Mouse (Mus musculus) MEL (cell line): ENCODE measurements around the gene Fam209. TPM values are rescaled to one million over a fixed set of nuclear protein-coding genes. Genes with fewer than 3 reads are reported as not detected.

Source experiments
- DNase-seq: peaks from one replicate; pipeline ENCODE4 v3.0.0; 2011; ENCODE audit warnings: low read depth, low spot score
- H3K27ac ChIP-seq: 2 replicates; pipeline ENCODE4 v1.5.1; 2012; ENCODE audit warnings: low read depth, mild to moderate bottlenecking, control low read depth, low read length, moderate library complexity; ENCODE audit not compliant: control insufficient read depth
- H3K27me3 ChIP-seq, 2 experiments: fragments of 150-350 bp in 1 of 2; sonication (generic) in 1 of 2; 2 replicates each; pipeline ENCODE4 v1.6.1; 2012; ENCODE audit warnings: low read length in 2 of 2, mild to moderate bottlenecking in 2 of 2, improper control_type of control experiment in 1 of 2, moderate library complexity in 1 of 2; ENCODE audit not compliant: insufficient read depth in 2 of 2, control insufficient read depth in 1 of 2
- H3K36me3 ChIP-seq, 2 experiments: 2 replicates each; pipeline ENCODE4 v1.6.1; 2012 to 2014; ENCODE audit warnings: low read length in 2 of 2, improper control_type of control experiment in 1 of 2, inconsistent platforms in 1 of 2, mild to moderate bottlenecking in 1 of 2; ENCODE audit not compliant: insufficient read depth in 2 of 2, control insufficient read depth in 1 of 2
- H3K4me1 ChIP-seq, 2 experiments: fragments of 150-350 bp in 1 of 2; sonication (generic) in 1 of 2; 2 replicates each; pipeline ENCODE4 v1.6.1; 2012; ENCODE audit warnings: low read length in 2 of 2, improper control_type of control experiment in 1 of 2, mild to moderate bottlenecking in 1 of 2; ENCODE audit not compliant: insufficient read depth in 2 of 2, control insufficient read depth in 1 of 2
- H3K4me3 ChIP-seq, 2 experiments: fragments of 150-350 bp in 1 of 2; sonication (generic) in 1 of 2; 2 replicates each; pipeline ENCODE4 v1.5.1; 2012; ENCODE audit warnings: low read depth in 2 of 2, low read length in 2 of 2, mild to moderate bottlenecking in 2 of 2, moderate library complexity in 2 of 2, control low read depth in 1 of 2, improper control_type of control experiment in 1 of 2; ENCODE audit not compliant: control insufficient read depth in 1 of 2, insufficient read depth in 1 of 2
- H3K79me2 ChIP-seq: 2 replicates; pipeline ENCODE4 v1.6.1; 2012; ENCODE audit warnings: mild to moderate bottlenecking, low read length, moderate library complexity; ENCODE audit not compliant: control insufficient read depth, poor library complexity, insufficient read depth
- H3K9ac ChIP-seq: 2 replicates; pipeline ENCODE4 v1.6.1; 2012; ENCODE audit warnings: low read depth, mild to moderate bottlenecking, control low read depth, low read length, moderate library complexity; ENCODE audit not compliant: control insufficient read depth, poor library complexity, severe bottlenecking
- H3K9me3 ChIP-seq: fragments of 150-350 bp; sonication (generic); replicated peaks from 2 replicates; pipeline ENCODE4 v1.6.1; 2012; ENCODE audit warnings: mild to moderate bottlenecking, low read length, improper control_type of control experiment, moderate library complexity; ENCODE audit not compliant: insufficient read depth
- CHD2 ChIP-seq: IDR thresholded peaks from 2 replicates; pipeline ENCODE4 v1.6.1; 2011; ENCODE audit warnings: low read length, improper control_type of control experiment
- CTCF ChIP-seq, 3 experiments: IDR thresholded peaks in 2 of 3; conservative IDR thresholded peaks in 1 of 3; 2 replicates each; pipeline ENCODE4 v1.5.1; 2011 to 2012; ENCODE audit warnings: low read length in 3 of 3, low read depth in 2 of 3, mild to moderate bottlenecking in 2 of 3, improper control_type of control experiment in 1 of 3, inconsistent platforms in 1 of 3, mixed read lengths in 1 of 3, moderate library complexity in 1 of 3; ENCODE audit not compliant: control insufficient read depth in 1 of 3, insufficient read depth in 1 of 3, poor library complexity in 1 of 3, severe bottlenecking in 1 of 3
- ETS1 ChIP-seq: IDR thresholded peaks from 2 replicates; pipeline ENCODE4 v1.6.1; 2012; ENCODE audit warnings: low read depth, mild to moderate bottlenecking, inconsistent platforms, low read length, improper control_type of control experiment, moderate library complexity
- GATA1 ChIP-seq: IDR thresholded peaks from 2 replicates; pipeline ENCODE4 v1.6.1; 2011; ENCODE audit warnings: low read depth, low read length, improper control_type of control experiment
- MAFK ChIP-seq: IDR thresholded peaks from 2 replicates; pipeline ENCODE4 v1.6.1; 2011; ENCODE audit warnings: low read depth, mild to moderate bottlenecking, low read length, improper control_type of control experiment, borderline replicate concordance
- MXI1 ChIP-seq: IDR thresholded peaks from 2 replicates; pipeline ENCODE4 v1.6.1; 2011; ENCODE audit warnings: mild to moderate bottlenecking, low read depth, low read length, improper control_type of control experiment
- MYC ChIP-seq: IDR thresholded peaks from 2 replicates; pipeline ENCODE4 v1.6.1; 2011; ENCODE audit warnings: low read depth, mild to moderate bottlenecking, low read length, improper control_type of control experiment, moderate library complexity
- POLR2AphosphoS5 ChIP-seq: IDR thresholded peaks from 2 replicates; pipeline ENCODE4 v1.6.1; 2012; ENCODE audit warnings: low read depth, borderline replicate concordance, mild to moderate bottlenecking, inconsistent platforms, low read length, moderate library complexity, mixed read lengths
- RCOR1 ChIP-seq: IDR thresholded peaks from 2 replicates; pipeline ENCODE4 v1.6.1; 2012; ENCODE audit warnings: low read depth, mild to moderate bottlenecking, inconsistent platforms, low read length, improper control_type of control experiment
- TAL1 ChIP-seq: IDR thresholded peaks from 2 replicates; pipeline ENCODE4 v1.6.1; 2012; ENCODE audit warnings: mild to moderate bottlenecking, inconsistent platforms, low read length, moderate library complexity, mixed read lengths
- TBP ChIP-seq: IDR thresholded peaks from 2 replicates; pipeline ENCODE4 v1.8.0; 2011; ENCODE audit warnings: low read depth, low read length, improper control_type of control experiment
- UBTF ChIP-seq: IDR thresholded peaks from 2 replicates; pipeline ENCODE4 v1.6.1; 2012; ENCODE audit warnings: low read depth, mild to moderate bottlenecking, inconsistent platforms, low read length, improper control_type of control experiment, moderate library complexity, borderline replicate concordance; ENCODE audit not compliant: insufficient read depth
- ZKSCAN1 ChIP-seq: IDR thresholded peaks from 2 replicates; pipeline ENCODE4 v1.6.1; 2012; ENCODE audit warnings: low read depth, mild to moderate bottlenecking, inconsistent platforms, low read length, improper control_type of control experiment, moderate library complexity
- ZNF384 ChIP-seq: IDR thresholded peaks from 2 replicates; pipeline ENCODE4 v1.6.1; 2012; ENCODE audit warnings: low read depth, mild to moderate bottlenecking, inconsistent platforms, low read length, improper control_type of control experiment
- polyA plus RNA-seq, 2 experiments: library from polyadenylated mRNA; stranded (reverse) in 1 of 2; unstranded in 1 of 2; fragments of >175 nt in 1 of 2; fragments of >200 nt in 1 of 2; gene quantifications; 2 replicates each; pipeline versions ENCODE4 v1.2.1 to v1.2.4; 2012; ENCODE audit warnings: low replicate concordance in 2 of 2, low read depth in 1 of 2; ENCODE audit not compliant: insufficient read length in 2 of 2, insufficient read depth in 1 of 2, missing spikeins in 1 of 2
- total RNA-seq: library from RNA; depleted of rRNA; stranded (reverse); fragments of 300-350 nt; gene quantifications from 2 replicates; pipeline ENCODE4 v1.2.3, GENCODE M21; 2012

Fam209 gene
- total and polyA plus RNA-seq, 3 experiments = 0.31 to 0.65 TPM; not detected in 1

DNA sequence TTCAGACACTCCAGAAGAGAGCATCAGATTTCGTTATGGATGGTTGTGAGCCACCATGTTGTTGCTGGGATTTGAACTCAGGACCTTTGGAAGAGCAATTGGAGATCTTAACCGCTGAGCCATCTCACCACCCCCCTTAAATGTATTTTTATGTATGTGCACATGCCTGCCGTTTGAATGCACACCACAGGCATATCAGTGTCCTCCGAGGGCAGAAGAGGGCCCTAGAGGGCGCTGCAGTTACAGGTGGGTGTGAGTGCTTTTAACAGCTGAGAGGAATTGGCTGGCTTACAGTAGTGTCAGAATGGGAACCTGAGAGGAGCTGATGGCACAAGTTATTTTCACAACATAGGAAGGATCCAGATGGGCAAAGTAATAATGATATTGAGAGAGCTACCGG is 2.6 kb downstream of the Fam209 start (continued):
- TF ChIP-seq GATA1 (no peak), ETS1 (peak; percentile 70), ZNF384 (no peak; the same call in 1 of the 2 replicates), UBTF (no peak), POLR2AphosphoS5 (no peak), TAL1 (no peak), RCOR1 (no peak), ZKSCAN1 (no peak)

DNA sequence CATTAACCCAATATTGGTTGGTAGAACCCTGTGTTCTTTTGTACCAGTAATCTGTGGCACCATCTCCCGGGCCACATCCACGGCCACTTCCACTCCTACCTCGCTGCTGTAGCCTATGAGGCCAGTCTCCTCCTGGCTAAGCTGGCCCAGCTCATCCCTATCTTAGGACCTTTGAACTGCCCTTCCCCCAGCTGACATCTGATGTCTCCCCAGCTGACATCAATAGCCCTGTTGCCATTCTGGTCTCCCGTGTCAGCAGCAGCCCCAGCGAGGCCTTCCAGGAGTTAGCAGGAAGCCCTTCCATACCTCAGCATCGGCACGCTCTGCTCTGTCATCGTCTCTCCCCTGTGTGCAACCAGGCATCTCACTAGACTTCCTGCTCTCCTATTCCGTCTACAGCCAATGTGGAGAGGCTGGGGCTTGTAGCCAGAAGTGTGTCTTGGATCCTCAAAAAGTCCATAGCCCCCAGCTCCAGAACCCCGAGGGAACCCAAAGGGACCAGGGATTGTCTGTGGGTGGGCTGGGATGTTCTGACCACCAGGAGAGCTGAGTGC is 4.5 kb downstream of the Fam209 start:
- H3K27me3 ChIP-seq = no peaks in the 10 kb centered on the region
- no peaks in the 10 kb centered on the region for H3K79me2 ChIP-seq
- H3K27ac ChIP-seq = no peak overlapping the region
- H3K4me1 ChIP-seq = no peaks in the 10 kb centered on the region
- H3K4me3 ChIP-seq = peak overlapping the region; percentile 1 to 57; a peak in 3 of 4 replicates
- TF ChIP-seq MXI1 (peak; percentile 64), CHD2 (no peak), GATA1 (no peak), MAFK (no peak), CTCF (IDR thresholded peaks at IDR 0.05 in 2 of 3, conservative IDR thresholded peaks at IDR 0.05 in 1 of 3; ENCODE audit: control insufficient read depth in 1 of 3, insufficient read depth in 1 of 3, low read depth in 2 of 3, low read length in 3 of 3, poor library complexity in 1 of 3, severe bottlenecking in 1 of 3) (no peak), TBP (no peak)
- no peaks in the 10 kb centered on the region for H3K9me3 ChIP-seq
- H3K9ac ChIP-seq = peak overlapping the region; percentile 26; the same call in 1 of the 2 replicates
- peak; percentile 40 for DNase-seq
- peaks cover 0 to 4% of the 10 kb centered on the region in 2 experiments; a peak in 2 of 4 replicates for H3K36me3 ChIP-seq

DNA sequence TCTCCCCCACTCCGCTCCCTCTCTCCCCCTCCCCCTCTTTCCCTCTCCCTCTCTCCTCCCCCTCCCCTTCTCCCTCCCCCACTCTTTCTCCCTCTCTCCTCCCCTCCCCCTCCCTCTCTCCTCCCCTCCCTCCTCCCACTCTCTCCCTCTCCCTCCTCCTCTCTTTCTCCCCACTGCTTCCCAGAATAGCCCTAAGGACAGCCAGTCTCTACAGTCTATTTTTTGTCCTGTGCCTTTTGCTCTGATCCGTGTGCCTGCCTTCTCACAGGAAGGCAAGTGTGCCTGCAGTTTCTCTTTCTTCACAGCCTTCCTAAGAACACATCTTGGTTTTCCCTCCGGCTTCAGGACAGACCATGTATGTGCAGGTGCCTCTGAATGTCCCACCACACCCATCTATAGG is 5.0 kb downstream of the Fam209 start:
- Histone ChIP-seq H3K36me3 (peaks cover 0 to 4% of the 10 kb centered on the region in 2 experiments; a peak in 2 of 4 replicates), H3K9me3 (no peaks in the 10 kb centered on the region), H3K27ac (no peak overlapping the region), H3K79me2 (no peaks in the 10 kb centered on the region), H3K4me3 (peak overlapping the region; percentile 57 to 60)
- no peak for TF ChIP-seq MYC
- TF ChIP-seq, all 39 proteins: peak for 0
- H3K27me3 ChIP-seq = no peaks in the 10 kb centered on the region
- DNase-seq = no peak
- no peaks in the 10 kb centered on the region for H3K4me1 ChIP-seq
- H3K9ac ChIP-seq = peak overlapping the region; percentile 56
